Mouse (Mus musculus) midbrain, embryonic 16.5 days (tissue): Measurements from ENCODE around the gene Tsc22d4. TPM values are rescaled to one million over a fixed set of nuclear protein-coding genes. Genes with fewer than 3 reads are reported as not detected.

Source experiments
- ATAC-seq: fragments of 200-750 bp; cut with Nextera tagmentation; 2 replicates; pipeline ENCODE4 v1.8.0; 2017; ENCODE audit warnings: moderate TSS enrichment
- H3K27ac ChIP-seq: fragments of 300-500 bp; sonication (generic); 2 replicates; pipeline ENCODE4 v1.5.1; 2014; ENCODE audit warnings: mild to moderate bottlenecking, low read length, mixed read lengths
- H3K27me3 ChIP-seq: fragments of 300-500 bp; sonication (generic); 2 replicates; pipeline ENCODE4 v1.6.1; 2014; ENCODE audit warnings: low read depth, low read length, mixed read lengths; ENCODE audit not compliant: control insufficient read depth, insufficient read depth
- H3K36me3 ChIP-seq: fragments of 300-500 bp; sonication (generic); 2 replicates; pipeline ENCODE4 v1.6.1; 2014; ENCODE audit warnings: mild to moderate bottlenecking, low read length, moderate library complexity, mixed read lengths; ENCODE audit not compliant: control insufficient read depth, insufficient read depth
- H3K4me1 ChIP-seq: fragments of 300-500 bp; sonication (generic); 2 replicates; pipeline ENCODE4 v1.6.1; 2014; ENCODE audit warnings: mild to moderate bottlenecking, low read length, mixed read lengths; ENCODE audit not compliant: control insufficient read depth, insufficient read depth
- H3K4me2 ChIP-seq: fragments of 300-500 bp; sonication (generic); 2 replicates; pipeline ENCODE4 v1.6.1; 2014; ENCODE audit warnings: mild to moderate bottlenecking, low read length, mixed read lengths
- H3K4me3 ChIP-seq: fragments of 300-500 bp; sonication (generic); 2 replicates; pipeline ENCODE4 v1.5.1; 2014; ENCODE audit warnings: low read depth, mild to moderate bottlenecking, low read length, moderate library complexity, mixed read lengths
- H3K9ac ChIP-seq: fragments of 300-500 bp; sonication (generic); 2 replicates; pipeline ENCODE4 v1.6.1; 2014; ENCODE audit warnings: low read depth, low read length, mixed read lengths
- H3K9me3 ChIP-seq: fragments of 300-500 bp; sonication (generic); replicated peaks from 2 replicates; pipeline ENCODE4 v1.6.1; 2014; ENCODE audit warnings: mild to moderate bottlenecking, low read length, mixed read lengths; ENCODE audit not compliant: control insufficient read depth, poor library complexity, severe bottlenecking
- WGBS: fragments of 180-500 bp; shearing (Covaris S2); extraction: QIAGEN DNeasy Blood & Tissue Kit; methylation state at CpG from one replicate; pipeline ENCODE4 v1.1.7; 2014; 5-methylcytosine and 5-hydroxymethylcytosine counted together
- polyA plus RNA-seq: library from polyadenylated mRNA; unstranded; fragments of >200 nt; fragmentation: Nextera tagmentation; extraction: Ambion mirVana; gene quantifications from 2 replicates; pipeline ENCODE4 v1.2.1, GENCODE M21; 2015

The Tsc22d4 gene
- 55.4 and 74.1 TPM in 2 replicates for polyA plus RNA-seq

DNA sequence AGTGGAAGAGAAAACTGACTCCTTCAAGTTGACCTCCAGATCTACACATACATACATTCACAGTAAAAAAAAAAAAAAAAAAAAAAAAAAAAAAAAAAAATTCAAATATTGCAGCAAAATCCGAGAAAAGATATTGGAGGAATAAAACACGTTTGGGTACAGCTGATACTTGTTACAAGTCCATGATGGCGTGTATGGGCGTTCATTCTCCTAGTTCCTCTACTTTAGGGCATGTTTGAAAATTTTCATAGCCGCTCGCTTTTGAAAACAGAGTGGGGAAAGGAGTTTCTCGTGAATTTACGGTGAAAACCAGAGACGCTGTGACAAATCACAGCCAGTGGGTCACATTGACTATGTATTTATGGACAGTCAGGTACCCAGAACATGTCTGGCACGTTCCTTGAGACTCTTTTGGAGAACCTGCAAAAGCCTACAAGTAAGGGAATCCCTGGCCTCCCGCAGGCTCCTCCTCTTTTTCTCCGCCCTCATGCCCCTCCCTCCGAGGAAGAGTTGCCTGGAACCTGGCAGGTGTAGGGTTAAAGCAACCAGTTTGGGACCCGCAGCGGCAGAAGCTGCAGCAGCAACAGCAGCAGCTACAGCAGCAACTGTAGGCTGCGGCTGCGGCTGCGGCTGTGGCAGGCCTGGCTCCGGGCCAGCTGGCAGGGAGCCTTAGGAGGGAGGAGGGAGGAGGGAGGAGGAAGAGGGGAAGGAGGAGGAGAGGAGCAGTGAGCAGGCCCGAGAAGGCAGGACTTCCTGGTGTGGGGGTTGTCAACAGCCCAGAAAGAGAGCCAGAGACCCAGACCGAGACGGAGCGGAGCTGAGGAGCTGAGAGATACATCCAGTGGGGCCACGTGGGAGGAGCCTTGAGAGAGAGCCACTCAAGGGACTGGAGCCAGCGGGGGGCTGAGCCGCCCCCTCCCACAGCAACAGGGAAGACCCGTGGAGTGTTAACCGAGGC lies at the start of gene Tsc22d4:
Gene Tsc22d4, plus strand, starts transcription at position 517 of the 958 bp plus-strand sequence.
- no peaks in the 10 kb centered on the region for H3K9me3 ChIP-seq

DNA sequence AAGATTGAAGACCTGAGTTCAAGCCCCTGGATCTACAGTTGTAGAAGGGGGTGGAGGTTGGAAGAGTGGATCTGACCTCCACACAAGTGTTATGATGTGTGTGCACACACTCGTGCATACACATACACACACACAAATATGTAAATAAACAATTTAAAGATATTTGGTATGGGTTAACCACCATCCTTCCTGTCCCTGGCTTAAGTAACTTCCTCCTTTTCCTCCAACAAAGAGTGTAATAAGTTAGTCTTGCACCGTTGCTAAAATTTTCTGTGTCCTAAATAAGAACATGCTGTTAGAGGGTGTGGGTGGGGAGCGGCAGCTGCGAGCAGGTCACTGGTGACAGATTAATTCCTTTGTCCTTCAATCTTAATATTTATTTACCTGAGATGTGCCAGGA lies 49.6 kb upstream of the Tsc22d4 start:
- ATAC-seq: no peak
- 86% methylated on average over 4 of the region's 4 CpGs for WGBS
- no peak overlapping the region for H3K27ac ChIP-seq

More for the DNA sequence above, at the start of gene Tsc22d4:
- H3K4me2 ChIP-seq: peak within 1 kb of the TSS; percentile 96
- ATAC-seq: peak; percentile 75
- H3K36me3 ChIP-seq: no peaks in the 10 kb centered on the region
- H3K27me3 ChIP-seq: no peaks in the 10 kb centered on the region
- peaks cover 37% of the 10 kb centered on the region for H3K4me1 ChIP-seq
- WGBS: 4% methylated on average over 28 of the region's 28 CpGs
- H3K9ac ChIP-seq: peak within 1 kb of the TSS; percentile 82
- H3K4me3 ChIP-seq: peak within 1 kb of the TSS; percentile 64
- peak within 1 kb of the TSS; percentile 87 for H3K27ac ChIP-seq

DNA sequence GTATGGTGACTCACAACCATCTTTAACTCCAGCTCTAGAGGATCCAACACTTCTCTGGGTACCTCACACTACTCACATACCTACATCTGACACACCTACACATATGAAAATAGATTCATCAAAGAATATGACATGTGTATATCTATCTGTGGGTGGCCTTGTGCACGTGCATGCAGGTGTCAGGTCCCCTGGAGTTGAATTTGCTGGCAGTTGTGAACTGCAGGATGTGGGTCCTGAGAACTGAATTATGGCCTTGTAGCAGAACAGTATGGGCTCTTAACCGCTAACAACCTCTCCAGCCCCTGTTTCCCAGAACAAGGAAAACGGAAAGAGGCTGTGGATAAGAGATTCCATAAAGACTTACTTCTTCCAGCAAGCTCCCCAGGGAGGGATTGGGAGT lies 46.5 kb upstream of the Tsc22d4 start:
- no peak overlapping the region for H3K27ac ChIP-seq
- 74% methylated on average over 3 of the region's 3 CpGs for WGBS
- no peak overlapping the region for H3K9ac ChIP-seq
- no peak overlapping the region for H3K4me2 ChIP-seq
- no peaks in the 10 kb centered on the region for H3K9me3 ChIP-seq
- no peak overlapping the region for H3K4me3 ChIP-seq
- H3K36me3 ChIP-seq: no peaks in the 10 kb centered on the region
- H3K27me3 ChIP-seq: no peaks in the 10 kb centered on the region
- H3K4me1 ChIP-seq: no peaks in the 10 kb centered on the region
- no peak for ATAC-seq

More for the DNA sequence above, 49.6 kb upstream of the Tsc22d4 start:
- Histone ChIP-seq H3K4me1 (no peaks in the 10 kb centered on the region), H3K9ac (no peak overlapping the region), H3K27me3 (no peaks in the 10 kb centered on the region), H3K4me2 (no peak overlapping the region), H3K9me3 (no peaks in the 10 kb centered on the region), H3K4me3 (no peak overlapping the region), H3K36me3 (no peaks in the 10 kb centered on the region)

DNA sequence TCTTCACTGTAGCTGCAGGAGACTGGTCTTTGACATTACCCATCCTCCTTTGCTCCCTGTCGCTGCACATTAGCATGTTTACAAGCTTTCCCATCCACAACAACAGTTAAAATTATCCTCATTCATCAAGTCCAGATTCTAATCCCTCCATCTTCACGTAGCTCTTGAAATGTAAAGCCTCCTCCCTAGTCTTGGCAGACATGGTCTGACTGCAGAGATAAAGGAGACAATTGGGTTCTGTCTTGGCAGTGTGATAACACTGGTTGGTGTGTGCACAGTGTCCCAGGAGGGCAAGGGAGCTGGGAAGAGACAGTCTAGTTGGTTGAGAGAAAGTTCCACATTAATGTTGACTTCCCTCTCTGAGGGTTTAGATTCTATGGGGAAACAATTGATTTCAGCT lies 45.7 kb upstream of the Tsc22d4 start:
- WGBS: 62% methylated on average over 2 of the region's 2 CpGs
- Histone ChIP-seq H3K9ac (no peak overlapping the region), H3K27ac (no peak overlapping the region), H3K4me2 (no peak overlapping the region), H3K27me3 (no peaks in the 10 kb centered on the region), H3K4me1 (no peaks in the 10 kb centered on the region), H3K4me3 (no peak overlapping the region), H3K36me3 (no peaks in the 10 kb centered on the region), H3K9me3 (no peaks in the 10 kb centered on the region)
- ATAC-seq: no peak

DNA sequence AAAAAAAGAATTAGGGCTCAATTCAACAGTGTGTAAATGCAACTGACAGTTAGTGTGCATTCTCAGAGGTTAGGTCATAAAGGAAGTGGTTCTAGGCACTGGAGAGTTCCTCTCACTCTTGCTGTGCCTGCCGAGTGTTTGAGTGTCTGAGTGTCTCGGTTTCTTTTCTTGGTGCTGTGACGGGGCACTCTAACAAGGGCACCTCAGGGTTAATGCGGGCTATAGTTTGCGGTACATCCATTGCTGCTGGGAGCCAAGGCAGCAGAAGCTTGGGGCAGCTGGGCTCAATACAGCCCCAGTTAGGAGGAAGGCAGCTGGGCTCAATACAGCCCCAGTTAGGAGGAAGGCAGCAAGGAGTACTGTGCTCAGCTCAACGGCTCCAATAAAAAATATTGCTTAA lies 40.3 kb upstream of the Tsc22d4 start:
- Histone ChIP-seq H3K9me3 (no peaks in the 10 kb centered on the region), H3K4me2 (no peak overlapping the region), H3K27ac (no peak overlapping the region), H3K27me3 (no peaks in the 10 kb centered on the region), H3K4me3 (no peak overlapping the region), H3K4me1 (peaks cover 3% of the 10 kb centered on the region; the same call in 1 of the 2 replicates), H3K36me3 (no peaks in the 10 kb centered on the region), H3K9ac (no peak overlapping the region)
- 47% methylated on average over 6 of the region's 6 CpGs for WGBS
- no peak for ATAC-seq

DNA sequence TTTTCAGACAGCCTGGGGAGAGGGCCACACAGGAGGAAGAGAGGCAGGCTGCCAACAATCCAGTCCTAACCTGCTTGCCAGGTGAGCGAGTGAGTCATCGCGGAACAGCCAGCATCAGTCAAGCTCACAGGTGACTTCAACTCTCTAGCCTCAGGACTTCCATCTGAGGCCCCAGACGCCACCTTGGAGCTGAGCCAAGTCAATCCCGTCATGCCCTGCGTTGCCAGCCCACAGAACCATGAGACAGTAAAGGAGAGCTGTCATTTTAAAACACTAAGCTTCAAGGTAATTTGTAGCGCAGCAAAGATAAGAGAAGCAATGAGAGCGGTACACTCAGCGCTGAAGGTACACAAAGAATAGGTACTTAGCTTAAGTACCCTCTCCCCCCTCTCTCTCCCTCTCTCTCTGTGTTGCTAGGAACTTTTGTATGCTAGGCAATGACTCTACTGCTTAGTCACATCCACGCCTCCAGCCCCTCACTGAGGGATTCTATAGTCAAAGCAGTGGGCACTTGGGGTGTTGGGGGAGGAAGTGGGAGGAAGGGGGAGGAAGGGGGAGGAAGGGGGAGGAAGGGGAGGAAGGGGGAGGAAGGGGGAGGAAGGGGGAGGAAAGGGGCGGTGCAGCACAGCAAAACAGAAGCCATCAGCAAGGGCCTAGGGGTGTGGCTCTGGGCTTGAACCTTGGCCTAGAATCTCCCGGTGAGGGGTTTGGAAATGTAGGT lies 38.5 kb upstream of the Tsc22d4 start:
- Histone ChIP-seq H3K4me3 (no peak overlapping the region), H3K27ac (no peak overlapping the region), H3K36me3 (no peaks in the 10 kb centered on the region), H3K27me3 (no peaks in the 10 kb centered on the region), H3K9ac (no peak overlapping the region), H3K4me2 (0 out of 2 replicates have a peak overlapping the region, but pooled peaks have one; percentile 12), H3K4me1 (peaks cover 3% of the 10 kb centered on the region; the same call in 1 of the 2 replicates), H3K9me3 (no peaks in the 10 kb centered on the region)
- WGBS: 61% methylated on average over 12 of the region's 12 CpGs
- no peak for ATAC-seq

DNA sequence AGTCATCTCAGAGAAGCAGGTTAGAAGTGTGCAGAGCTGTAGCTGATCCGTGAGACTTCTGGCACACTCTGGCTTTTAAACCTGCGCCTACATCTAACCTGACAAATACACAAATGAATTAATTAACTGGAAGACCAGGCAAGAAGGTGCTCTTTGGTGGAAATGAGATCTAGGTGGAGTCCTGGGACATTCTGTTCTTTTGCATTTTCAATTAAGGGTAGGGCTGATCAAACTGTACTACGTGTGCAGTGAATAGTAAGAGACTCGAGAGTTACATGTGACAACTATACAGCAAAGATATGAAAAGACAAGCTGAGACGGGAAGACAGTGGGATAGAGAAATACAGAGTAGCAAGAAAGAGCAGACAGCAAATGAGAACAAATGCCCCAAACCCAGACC lies 32.1 kb upstream of the Tsc22d4 start:
- H3K9me3 ChIP-seq: no peaks in the 10 kb centered on the region
- no peak overlapping the region for H3K9ac ChIP-seq
- H3K27ac ChIP-seq: no peak overlapping the region
- no peak for ATAC-seq
- H3K4me2 ChIP-seq: no peak overlapping the region
- no peaks in the 10 kb centered on the region for H3K4me1 ChIP-seq
- no peak overlapping the region for H3K4me3 ChIP-seq
- 81% methylated on average over 5 of the region's 5 CpGs for WGBS
- no peaks in the 10 kb centered on the region for H3K36me3 ChIP-seq
- H3K27me3 ChIP-seq: no peaks in the 10 kb centered on the region

DNA sequence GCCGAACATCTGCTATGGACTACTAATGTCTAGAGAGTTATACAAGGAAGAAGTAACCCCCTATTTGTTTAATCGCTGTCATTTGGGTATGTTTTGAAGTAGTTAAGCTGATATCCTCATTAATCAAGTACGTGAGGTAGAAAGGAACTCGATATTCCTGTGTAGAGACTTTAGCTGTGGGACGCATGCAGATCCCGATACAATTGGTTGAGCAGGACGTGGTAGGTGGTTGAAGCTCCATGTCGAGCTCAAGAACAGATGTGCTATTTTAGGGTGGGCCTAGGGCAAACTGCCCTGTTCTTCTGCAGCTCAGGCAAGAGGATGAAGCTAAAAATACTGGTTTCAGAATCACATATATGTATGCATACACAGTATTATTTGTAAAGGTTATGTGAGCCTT lies 29.8 kb upstream of the Tsc22d4 start:
- no peak for ATAC-seq

More for the DNA sequence above, 29.8 kb upstream of the Tsc22d4 start:
- Histone ChIP-seq H3K9me3 (no peaks in the 10 kb centered on the region), H3K4me3 (no peak overlapping the region), H3K27me3 (no peaks in the 10 kb centered on the region), H3K4me1 (no peaks in the 10 kb centered on the region), H3K27ac (no peak overlapping the region), H3K36me3 (no peaks in the 10 kb centered on the region), H3K9ac (no peak overlapping the region), H3K4me2 (no peak overlapping the region)
- WGBS: 84% methylated on average over 8 of the region's 8 CpGs
